Mouse (Mus musculus): ENCODE results near the gene Aatf.

Aatf gene

DNA sequence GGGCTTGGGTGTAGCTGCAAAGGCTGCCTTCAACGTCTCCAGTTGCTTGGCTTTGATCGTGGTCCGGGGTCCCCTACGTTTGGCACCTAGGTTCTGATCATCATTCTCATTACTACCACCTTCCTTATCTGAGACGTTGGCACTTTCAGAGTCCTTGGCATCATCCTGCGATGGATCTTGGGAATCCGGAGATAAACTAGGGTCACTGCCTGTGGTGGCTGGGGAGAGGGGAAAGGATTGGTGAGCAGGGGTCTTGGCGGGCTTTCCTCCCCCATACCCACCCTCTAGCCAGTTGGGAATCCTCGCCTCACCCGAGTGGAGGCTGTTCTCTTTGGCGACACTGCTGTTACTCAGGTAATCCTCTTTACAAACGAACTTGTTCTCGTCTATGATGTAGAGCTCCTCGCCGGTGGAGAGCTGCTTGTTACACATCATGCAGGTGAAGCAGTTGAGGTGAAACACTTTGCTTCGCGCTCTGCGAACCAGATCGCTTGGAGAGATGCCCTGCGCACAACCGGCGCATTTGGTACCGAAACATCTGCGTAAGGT lies 8.5 kb upstream of the Aatf start:
- DNase-seq, result peak; percentile 86

DNA sequence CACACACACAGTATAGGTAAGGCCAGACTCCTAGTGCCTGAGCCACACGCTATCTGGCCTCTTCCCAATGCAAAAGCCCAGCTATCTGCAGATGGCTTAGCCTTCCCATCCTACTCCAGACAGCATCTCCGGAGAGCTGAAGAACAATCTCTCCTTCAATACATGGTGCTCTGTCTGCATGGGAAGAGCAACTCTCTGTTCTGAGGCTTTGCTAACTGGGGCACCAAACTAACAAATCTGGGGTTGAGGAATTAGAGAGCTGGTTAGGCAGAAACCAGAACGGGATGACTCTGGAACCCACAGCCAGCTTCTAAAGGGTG lies 7.7 kb upstream of the Aatf start:
- DNase-seq, result no peak

DNA sequence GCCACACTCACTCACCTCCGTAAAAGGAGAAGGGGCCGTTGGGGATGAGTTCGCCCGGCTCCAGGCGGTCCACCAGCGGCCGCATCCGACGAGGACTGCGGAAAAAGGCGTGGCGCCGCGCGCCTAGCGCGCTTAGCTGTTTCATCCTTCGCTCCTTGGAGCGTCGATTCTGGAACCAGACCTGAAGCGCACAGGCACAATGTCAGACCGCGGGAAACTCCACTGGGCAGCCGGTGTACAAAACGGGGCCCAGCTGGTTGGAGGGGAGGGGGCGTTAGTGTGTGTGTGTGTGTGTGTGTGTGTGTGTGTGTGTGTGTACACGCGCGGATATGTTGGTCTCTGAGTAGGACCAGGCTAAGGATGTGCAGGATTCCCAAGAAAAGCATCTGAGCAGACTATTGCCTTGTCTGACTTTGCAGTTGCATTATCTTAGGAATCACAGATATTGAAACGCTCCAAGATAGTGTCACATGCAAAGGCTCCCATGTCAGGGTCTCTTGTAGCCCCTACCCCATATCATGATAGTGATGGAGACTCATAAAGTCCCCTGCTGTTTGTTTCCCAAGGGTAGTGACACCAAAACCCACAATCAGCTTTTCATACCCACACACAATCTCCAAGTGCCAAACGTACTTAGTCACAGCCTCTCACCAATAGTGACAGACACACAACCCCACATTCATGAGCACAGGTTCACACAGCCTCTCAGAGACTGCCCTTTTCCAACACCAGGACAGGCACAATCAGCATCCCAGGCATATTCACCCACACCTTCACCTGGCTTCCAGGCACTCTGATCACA lies 7.1 kb upstream of the Aatf start:
- DNase-seq, result peak; percentile 40

DNA sequence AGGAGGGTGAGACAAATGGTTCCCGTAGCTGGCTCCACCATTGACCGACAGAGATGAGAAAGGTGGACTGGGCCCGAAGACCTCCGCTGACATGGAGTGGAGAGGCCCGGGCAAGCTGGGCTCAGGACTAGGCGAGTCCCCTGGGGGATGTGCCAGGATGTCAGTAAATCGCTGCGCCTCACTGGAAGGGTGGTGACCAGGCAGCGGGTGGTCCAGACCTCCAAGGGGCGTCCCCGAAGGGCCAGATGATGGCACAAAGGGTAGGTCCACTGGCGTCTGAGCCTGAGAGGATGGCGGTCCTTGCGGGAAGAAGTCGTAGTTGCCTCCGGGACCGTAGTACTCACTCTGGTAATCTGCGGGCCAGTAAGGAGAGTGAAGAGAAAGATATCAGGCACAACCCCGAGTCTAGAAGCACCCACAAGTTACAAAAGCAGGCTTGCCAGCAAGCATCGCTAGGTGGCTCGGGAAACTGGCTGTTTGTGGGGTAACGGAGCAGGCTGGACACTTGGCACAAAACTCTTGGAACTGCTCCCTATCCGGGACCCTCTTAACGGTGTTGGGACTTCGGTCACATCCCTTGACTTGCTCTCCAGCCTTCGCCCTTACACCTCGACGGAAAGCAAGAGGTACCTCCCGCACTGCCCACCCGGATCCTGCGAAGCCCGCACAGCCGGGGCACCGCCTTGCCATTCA lies 6.4 kb upstream of the Aatf start:
- peak; percentile 80 for DNase-seq

DNA sequence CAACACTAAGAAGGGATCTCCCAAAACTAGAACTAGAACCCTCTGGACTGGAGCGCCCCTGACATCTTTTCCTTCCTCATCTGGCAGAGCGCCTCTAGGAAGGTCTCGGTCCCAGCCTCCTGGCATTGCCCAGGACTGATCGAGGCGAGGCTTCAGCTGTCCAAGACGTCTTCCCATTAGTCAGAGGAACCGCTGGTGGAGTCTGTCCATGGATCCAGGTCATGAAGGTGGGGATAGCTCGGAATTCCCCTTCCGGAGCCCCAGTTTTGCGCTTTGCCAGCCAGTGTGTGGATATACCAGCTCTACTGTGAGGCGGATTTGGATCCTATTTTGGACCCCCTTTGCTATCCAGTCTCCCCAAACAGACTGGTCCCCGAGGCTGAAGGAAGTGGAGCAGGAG lies 5.7 kb upstream of the Aatf start:
- DNase-seq, result peak; percentile 71

DNA sequence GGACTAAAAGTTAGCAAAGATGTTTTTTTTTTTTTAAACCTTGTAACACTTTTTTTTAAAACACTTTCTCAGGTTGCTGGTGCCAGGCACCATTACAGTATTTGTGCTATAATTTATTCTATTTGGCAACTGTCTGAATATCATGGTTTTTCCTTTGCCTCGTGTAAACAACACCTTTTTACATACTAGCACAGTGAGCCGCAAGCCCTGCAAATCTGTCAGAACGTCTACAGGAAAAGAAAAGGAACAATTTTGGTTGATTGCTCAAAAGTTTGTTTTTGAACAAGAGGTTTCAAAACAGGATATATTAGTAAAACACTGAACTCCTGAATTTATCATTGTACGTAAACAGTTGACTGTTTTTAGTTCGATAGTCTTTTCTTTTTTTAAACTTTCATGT lies 4.9 kb upstream of the Aatf start:
- peak; percentile 29 for DNase-seq

DNA sequence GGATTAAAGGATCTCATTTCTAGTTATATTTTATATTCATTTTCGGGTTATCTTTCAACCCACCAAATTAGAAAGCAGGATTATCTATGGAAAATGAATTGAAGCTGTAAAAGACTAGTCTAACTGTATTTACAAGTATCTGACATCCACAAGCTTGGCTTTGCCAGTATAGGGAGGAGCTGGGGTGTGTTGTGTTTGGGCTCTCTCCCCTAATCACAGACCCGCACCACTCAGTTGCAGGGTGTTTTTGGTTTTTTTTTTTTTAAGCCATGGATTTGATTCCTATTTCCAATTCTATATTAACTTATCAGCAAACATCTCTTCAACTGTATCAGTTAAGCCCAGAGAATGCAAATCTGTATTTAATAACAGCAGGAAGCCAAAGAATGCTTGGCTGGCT lies 4.1 kb upstream of the Aatf start:
- DNase-seq, result peak; percentile 22

DNA sequence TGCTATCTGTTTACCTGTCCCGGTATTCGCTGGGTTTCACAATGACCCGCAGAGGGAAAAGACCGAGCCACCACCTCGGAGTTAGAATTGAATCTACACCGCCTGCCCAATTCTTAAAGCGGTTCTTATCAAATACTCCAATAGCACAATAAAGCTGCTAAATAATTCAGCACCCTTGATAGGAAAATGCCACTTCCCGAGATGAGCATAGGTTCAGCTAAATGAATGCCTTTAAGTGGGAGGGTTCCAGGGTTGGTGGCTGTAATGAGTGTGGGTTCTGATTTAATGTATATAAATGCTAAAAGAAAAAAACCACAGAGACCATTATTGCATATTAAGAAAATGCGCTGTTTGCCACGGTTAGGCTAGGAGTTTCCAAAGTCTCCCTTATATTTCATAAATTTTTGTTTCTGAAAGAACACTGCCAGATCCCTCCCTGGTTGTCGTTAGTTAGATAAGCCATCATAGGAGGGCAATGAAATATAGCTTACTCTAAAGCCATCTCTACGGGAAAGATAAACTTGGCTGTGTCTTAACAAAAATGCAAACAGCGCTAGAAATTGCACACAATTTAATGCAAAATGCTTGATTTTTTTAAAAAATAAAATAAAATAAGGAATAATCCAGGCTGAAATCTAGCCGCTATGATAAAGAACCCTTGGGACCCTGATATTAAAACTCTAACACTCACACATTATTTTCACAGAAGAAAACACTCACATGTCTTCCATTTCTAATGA lies 3.3 kb upstream of the Aatf start:
- peak; percentile 16 for DNase-seq

DNA sequence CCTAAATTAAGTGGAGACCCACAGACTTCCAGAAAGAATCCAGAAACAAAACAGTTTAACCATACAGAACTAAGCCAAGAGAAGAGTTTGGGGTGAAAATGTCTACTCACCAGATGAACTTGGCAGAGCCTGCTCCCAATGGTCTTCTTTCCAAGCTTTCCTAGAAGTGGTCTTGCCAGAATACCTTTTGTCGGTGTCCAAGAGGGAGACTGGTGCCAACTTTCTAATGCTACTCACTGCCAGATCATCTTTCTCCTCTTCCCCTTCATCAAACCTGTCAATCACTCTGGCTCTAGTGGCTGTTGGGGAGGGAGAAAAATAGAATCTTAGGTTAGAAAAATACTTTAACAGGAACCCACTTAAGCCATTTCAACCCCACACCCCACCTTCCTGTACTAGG lies 1.3 kb downstream of the Aatf start:
- DNase-seq, result peak; percentile 17

DNA sequence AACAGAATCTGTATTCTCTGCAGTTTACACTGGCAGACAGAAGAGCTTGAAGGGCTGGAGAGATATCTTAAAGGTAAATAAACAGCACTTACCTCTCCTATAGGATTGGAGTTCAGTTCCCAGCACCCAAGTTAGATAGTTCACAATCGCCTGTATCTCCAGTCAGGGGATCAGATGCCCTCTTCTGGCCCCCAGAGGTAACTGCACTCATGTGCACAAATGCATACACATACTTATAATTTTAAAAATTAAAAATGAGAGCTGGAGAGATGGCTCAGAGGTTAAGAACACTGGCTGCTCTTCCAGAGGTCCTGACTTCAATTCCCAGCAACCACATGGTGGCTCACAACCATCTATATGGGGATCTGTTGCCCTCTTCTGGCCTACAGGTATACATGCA lies 9.0 kb downstream of the Aatf start:
- peak; percentile 39 for DNase-seq

DNA sequence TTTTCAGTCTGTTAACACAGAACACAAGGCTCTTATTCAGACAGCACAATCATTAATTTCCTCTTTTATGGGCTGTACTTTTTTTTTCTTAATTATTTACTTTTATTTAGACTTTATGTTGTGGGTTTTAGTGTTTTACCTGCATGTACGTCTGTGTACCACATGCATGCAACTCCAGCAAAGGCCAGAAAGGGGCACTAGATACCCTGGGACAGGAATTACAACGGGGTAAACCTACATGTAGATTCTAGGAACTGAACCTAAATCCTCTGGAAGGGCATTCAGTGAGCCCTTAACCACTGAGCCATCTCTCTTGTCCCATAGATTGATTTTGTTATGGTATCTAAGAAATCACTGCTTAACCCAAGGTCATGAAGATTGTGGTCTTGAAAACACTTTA lies 15.4 kb downstream of the Aatf start:
- no peak for DNase-seq

DNA sequence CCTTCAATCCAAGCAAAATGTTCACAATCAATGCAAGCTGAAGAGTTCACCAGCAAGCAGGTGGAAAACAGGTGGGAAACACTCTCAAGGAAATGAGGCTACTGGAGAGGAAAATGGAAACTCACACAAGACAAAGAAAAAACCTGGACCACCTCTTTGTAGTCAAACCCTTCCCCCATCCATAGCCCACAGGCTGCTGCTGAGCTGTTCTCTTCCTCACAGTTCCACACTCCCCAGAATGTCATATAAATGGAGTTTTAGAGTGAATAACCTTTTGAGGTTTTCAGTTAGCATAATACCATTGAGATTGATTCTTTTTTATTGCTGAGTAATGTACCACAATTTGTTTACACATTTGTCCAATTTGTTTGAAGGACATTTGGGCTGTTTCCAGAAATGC lies 16.4 kb downstream of the Aatf start:
- peak; percentile 53 for DNase-seq

DNA sequence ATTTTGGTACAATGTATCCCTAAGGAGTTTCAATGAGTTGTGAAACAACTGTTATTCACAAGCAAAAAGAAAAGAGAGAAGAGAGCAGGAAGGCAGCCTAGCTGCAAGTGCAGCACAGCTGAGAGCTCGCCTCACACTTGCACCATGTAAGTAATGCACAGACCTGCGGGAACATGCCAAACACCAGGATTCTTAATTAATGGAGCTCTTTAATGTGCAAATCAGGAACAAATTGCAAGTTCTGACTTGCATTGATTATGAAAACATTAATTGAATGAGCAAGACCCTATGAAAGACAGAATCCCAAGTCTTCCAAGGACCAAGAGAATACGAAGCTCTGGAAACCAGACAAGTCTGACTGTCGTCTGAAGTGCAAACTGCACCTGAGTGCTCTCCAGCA lies 17.5 kb downstream of the Aatf start:
- peak; percentile 23 for DNase-seq

DNA sequence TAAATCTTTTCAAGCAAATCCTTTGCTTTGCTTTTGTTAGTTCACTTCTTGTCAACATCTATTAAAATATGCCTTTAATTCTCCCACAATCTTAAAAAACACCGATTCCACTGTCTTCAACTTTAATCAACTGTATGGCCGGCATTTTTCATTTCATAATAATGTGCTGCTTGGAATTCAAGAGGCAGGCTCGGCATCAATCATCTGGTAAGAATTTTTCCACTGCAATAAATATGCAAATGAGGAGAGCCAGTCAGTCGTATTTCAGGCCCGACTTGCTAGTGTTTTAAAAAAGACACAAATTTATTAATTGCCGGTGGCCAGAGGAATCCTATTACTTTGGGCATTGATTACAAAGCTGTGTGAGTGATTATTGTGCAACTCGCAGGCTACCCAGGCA lies 31.7 kb downstream of the Aatf start:
- DNase-seq, result no peak

DNA sequence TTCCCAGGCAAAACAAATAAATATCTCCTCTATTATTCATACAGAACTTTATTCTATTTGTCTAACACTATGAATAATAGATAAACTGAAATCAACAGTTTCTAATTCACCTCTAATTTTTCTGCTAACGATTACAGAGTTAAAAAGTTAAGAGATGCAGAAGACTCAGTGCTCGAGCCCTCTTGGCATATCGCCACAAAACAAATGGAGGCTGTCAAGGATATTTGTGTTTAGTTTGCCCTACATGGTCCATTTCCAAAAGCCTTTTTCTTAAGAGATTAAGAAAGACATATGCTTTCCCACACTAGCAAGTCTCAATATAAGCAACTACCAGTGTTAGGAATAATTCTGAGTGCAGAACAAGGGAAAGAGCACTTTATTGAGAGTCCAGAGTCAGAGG lies 32.9 kb downstream of the Aatf start:
- no peak for DNase-seq

DNA sequence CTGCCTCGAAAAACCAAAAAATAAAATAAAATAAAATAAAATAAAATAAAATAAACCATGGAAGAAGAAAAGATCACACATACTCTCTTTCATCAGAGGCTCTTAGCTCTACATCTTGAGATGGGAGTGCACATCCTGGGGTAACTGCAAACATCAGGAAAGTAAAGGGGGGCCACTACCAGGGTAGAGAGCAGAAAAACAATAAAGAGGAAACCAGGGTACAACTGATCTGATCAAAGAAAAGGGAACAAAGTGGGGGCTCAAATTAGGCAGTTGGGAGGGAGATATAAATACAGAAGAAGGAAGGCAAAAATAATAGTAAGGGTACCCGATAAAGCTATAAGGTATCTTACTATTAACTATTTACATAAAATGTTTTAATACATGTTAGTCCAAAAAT lies 36.7 kb downstream of the Aatf start:
- no peak for DNase-seq

DNA sequence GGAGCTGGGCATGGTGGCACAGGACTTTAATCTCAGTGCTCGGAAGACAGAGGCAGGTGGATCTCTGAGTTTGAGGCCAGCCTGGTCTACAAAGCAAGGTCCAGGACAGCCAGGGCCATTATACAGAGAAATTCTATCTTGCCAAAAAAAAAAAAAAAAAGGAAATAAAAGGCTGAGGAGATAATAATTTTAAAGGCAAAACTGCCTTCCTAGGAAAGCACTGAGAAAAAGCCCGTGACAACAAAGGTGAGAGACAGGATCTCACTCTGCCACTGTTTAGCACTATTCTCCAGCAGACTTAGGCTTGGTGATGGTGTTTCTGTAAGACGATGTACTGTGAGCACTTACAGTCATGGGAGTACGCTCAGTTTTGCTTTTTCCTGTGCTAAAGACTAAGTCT lies 37.3 kb downstream of the Aatf start:
- no peak for DNase-seq

DNA sequence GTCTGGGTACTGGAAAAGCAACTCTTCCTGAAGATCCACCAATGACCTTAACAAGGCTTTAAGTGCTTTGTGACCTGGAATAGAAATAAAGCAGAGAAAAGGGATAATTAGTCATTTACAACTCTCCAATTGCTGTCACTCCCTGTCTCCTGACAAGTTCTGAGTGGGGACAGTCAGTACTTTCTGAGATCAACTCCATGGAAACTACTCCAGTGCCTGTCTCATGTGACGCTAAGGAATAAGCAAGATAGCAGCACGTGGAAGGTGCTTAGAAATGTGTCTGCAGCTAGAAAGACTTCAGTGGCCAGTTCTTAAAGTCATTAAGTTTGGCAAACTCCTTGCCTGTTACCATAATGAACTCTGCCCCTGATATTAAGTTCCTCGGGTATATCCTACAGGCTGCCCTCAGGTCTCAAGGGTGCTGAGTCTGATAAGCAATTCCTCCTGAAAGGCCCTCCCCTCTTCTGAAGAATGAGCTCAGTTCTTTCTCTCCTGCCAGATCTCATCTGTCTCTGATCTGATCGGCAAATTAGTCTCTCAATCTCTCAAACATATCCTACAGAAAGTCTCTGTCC lies 40.1 kb downstream of the Aatf start:
- peak; percentile 80 for DNase-seq

DNA sequence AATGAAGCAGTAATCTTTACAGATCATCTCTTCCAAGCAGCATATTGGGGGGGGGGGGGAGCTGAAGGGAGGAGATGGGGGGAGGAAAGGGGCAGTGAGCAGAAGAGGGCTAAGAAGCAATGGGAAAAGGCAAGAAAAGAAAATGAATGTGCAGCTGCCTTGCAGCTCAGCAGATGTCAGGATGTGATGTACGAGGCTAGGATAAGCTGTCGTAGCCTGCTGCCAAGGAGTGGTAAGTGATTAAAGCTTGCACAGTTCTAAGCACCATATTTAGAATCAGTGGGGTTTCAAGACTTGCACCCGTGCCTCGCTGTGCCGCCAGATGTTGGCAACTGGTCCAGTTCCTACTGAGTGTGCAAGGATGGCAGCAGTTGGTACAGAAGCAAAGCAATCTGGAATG lies 48.8 kb downstream of the Aatf start:
- DNase-seq, result peak; percentile 62

DNA sequence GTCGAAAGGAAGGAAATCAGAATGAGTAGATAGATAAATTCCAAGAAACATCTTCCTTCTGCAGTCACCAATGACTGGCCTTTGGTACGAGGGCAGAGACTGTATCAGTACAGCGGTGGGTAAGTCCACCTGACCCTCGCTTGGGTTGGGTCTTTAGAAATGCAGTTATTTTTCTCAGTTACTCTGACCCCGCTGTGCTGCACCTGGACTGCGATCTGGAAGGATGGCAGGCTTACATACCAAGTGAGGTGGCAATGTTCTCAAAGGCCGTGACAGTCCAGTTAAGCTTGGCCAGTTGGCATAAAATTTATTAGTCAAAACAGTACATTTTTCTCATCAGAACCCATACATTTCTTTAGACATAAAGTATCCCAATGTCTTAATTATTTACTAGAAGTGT lies 59.4 kb downstream of the Aatf start:
- DNase-seq, result peak; percentile 42

DNA sequence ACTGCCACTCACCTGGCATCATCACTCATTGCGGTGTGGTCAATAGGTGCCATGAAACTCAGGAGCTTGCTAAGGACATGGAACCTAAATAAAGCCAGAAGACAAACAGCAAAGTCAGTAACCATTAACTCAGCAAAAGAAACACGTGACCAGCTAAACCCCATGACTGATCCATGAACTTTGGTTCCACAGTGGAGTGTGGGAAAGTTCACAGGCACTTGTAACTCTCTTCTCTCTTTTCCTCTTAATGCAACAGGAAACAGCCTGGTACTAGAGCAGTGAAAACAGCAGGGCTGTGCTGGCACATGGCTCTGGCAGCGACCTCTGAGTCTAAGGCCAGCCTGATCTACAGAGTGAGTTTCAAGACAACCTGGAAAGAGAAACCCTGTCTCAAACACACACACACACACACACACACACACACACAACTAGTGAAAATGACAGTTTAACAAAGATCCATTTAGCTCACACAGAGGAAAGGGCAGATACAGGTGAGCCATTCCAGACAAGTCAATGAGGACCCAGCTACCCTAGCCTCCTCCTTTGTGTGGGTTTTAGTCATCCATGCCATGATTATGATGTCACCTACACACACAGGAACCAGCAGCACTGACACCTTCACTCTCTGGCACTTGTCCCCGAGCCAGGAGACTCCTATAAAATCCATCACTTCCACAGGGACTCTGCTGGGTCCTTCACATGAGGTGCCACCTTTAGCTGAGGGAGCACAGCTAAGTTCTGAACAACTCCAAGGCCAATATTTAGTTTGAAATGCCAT lies 70.6 kb downstream of the Aatf start:
- DNase-seq, result peak; percentile 84

DNA sequence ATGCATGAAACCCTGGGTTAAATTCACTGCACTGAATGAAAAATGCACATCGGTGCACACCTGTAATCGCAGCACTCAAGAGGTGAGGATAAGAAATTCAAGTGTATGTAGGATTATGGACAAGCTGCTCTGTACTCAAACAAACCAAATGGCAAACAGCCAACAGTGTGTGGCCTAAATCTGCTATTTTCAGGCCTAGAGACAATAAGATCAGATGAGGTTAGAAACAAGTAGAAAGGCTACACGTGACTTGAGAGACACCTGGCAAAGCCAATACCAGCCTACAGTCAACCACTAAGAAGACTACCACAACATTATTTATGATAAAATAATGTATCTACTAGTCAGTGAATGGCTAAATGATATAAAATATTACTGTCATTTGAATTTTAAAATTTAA lies 72.9 kb downstream of the Aatf start:
- peak; percentile 78 for DNase-seq

DNA sequence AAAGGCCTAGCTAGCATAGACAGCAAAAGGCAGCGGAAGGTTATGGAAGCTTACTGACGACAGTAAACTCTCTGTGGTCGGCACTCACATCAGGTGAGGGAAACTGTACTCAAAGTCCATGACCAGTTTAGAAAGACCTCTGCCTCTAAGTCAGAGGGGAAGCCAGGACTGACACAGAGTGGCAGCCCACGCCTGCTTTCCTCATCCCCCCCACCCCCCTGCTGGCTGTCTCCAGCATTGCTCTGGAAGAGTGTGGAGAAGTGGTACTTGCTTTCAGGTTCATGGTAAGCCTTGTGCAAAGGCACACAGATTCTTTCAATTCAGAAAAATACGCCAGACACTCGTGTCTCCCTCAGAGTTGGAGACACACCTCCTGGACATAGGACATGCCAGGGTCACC lies 78.4 kb downstream of the Aatf start:
- no peak for DNase-seq

All from heart, adult 11 months (tissue).